Mouse (Mus musculus): Measurements from ENCODE around the gene Zc3h8. TPM values are rescaled to one million over a fixed set of nuclear protein-coding genes. Genes with fewer than 3 reads are reported as not detected.

Zc3h8 gene
- total RNA-seq, 2 experiments from 2014 or later = 7.5 to 8.7 TPM

GRCm38 (mm10) chr2:128892180-128892721 lies 51.6 kb downstream of the Zc3h8 start:
- no peak for DNase-seq

- no peak for DNase-seq
Measured at GRCm38 (mm10) chr2:128890661-128891335, 53.1 kb downstream of the Zc3h8 start.

GRCm38 (mm10) chr2:128887866-128888550 lies 55.9 kb downstream of the Zc3h8 start:
- DNase-seq = no peak

- DNase-seq = no peak
Measured at GRCm38 (mm10) chr2:128885225-128885811, 58.6 kb downstream of the Zc3h8 start.

GRCm38 (mm10) chr2:128881236-128881635 lies 62.6 kb downstream of the Zc3h8 start:
- no peak for DNase-seq

Small RNAs within 50 kb of the gene (microRNA-seq; reads per million reads assigned to microRNA genes)
- gene Gm22859 = 0 reads per million in 2 experiments

Other genes with a start within 250 kb of the Zc3h8 start
- 1 to 10 TPM; 6.3 to 7.3 TPM for gene Mertk, start 245.1 kb downstream of the Zc3h8 start, total RNA-seq (2021)
- gene Tmem87b, start 126.0 kb downstream of the Zc3h8 start, total RNA-seq (2021) = 10 to 100 TPM; 20.4 to 21.8 TPM
- gene Fbln7, start 81.1 kb downstream of the Zc3h8 start, total RNA-seq (2021) = under 1 TPM; 0.47 to 0.72 TPM
- gene Zc3h6, start 23.3 kb upstream of the Zc3h8 start, total RNA-seq (2021) = 1 to 10 TPM; 2.6 to 4.8 TPM
- 10 to 100 TPM; 10.4 to 12.1 TPM for gene Gm10762, start 23.6 kb upstream of the Zc3h8 start, total RNA-seq (2021)
- gene Vinac1, start 104.1 kb upstream of the Zc3h8 start, total RNA-seq (2021) = not detected
- 10 to 100 TPM; 20.0 to 22.7 TPM for gene Ttl, start 121.9 kb upstream of the Zc3h8 start, total RNA-seq (2021)
- 10 to 100 TPM; 10.2 to 10.9 TPM for gene Polr1b, start 156.9 kb upstream of the Zc3h8 start, total RNA-seq (2021)
- 10 to 100 TPM; 13.0 to 13.1 TPM for gene Chchd5, start 185.6 kb upstream of the Zc3h8 start, total RNA-seq (2021)

Data from heart, adult 18-20 months (tissue).